Mouse (Mus musculus) ES-Bruce4 (cell line): Measurements from ENCODE around the gene Adam33. TPM values are rescaled to one million over a fixed set of nuclear protein-coding genes. Genes with fewer than 3 reads are reported as not detected.

Experiments
- H3K27ac ChIP-seq: 2 replicates; pipeline ENCODE4 v1.5.1; 2012; ENCODE audit warnings: low read length, inconsistent platforms; ENCODE audit not compliant: insufficient read depth
- H3K27me3 ChIP-seq: 2 replicates; pipeline ENCODE4 v1.6.1; 2012; ENCODE audit warnings: mild to moderate bottlenecking, low read length, inconsistent platforms; ENCODE audit not compliant: control insufficient read depth, poor library complexity, insufficient read depth, severe bottlenecking
- H3K36me3 ChIP-seq: 2 replicates; pipeline ENCODE4 v1.6.1; 2012; ENCODE audit warnings: inconsistent platforms, mild to moderate bottlenecking, low read length, moderate library complexity; ENCODE audit not compliant: control insufficient read depth, poor library complexity, insufficient read depth, severe bottlenecking
- H3K4me1 ChIP-seq: one replicate; pipeline ENCODE4 v1.8.1; 2011; ENCODE audit warnings: low read length; ENCODE audit not compliant: control insufficient read depth, insufficient read depth
- H3K4me3 ChIP-seq: 2 replicates; pipeline ENCODE4 v1.5.1; 2011; ENCODE audit warnings: low read depth, mild to moderate bottlenecking, low read length
- H3K9ac ChIP-seq: 2 replicates; pipeline ENCODE4 v1.6.1; 2012; ENCODE audit warnings: low read depth, mild to moderate bottlenecking, inconsistent platforms; ENCODE audit not compliant: poor library complexity, severe bottlenecking
- H3K9me3 ChIP-seq: replicated peaks from 2 replicates; pipeline ENCODE4 v1.6.1; 2012; ENCODE audit warnings: mild to moderate bottlenecking, low read length, inconsistent platforms; ENCODE audit not compliant: control insufficient read depth, poor library complexity, insufficient read depth, severe bottlenecking
- CTCF ChIP-seq: IDR thresholded peaks from one replicate; pipeline ENCODE4 v1.8.1; 2011; ENCODE audit warnings: low read depth, low read length
- EP300 ChIP-seq: IDR thresholded peaks from 2 replicates; pipeline ENCODE4 v1.6.1; 2011; ENCODE audit warnings: low read depth, low read length; ENCODE audit not compliant: insufficient read depth
- POLR2A ChIP-seq: IDR thresholded peaks from one replicate; pipeline ENCODE4 v1.8.1; 2011; ENCODE audit warnings: low read length; ENCODE audit not compliant: insufficient read depth
- polyA plus RNA-seq: library from polyadenylated mRNA; stranded (reverse); fragments of >200 nt; gene quantifications from 2 replicates; pipeline ENCODE4 v1.2.4, GENCODE M21; 2011; ENCODE audit warnings: low read depth; ENCODE audit not compliant: missing spikeins, insufficient read depth, insufficient read length

Gene Adam33
- polyA plus RNA-seq, 1 experiment = 0.37 TPM

DNA sequence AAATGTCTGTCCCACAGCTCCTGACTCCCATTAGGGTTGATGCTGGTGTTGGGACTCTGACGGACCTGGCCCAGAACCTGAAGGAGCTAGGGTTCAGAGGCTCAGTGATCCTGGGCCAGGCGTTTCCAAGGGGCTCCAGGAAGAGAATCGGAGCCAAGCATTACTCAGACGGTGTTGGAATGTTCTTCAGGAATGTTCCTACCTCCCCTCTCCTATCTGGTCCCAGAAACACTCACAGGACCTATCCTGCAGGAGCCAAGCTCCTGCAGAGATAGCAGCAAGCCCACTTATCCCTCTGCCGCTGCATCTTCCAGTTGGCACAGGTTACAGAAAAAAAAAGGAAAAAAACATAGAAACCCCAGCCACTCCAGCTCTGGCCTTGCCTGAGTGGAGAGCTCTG is 2.0 kb downstream of the Adam33 start:
- no peaks in the 10 kb centered on the region for H3K27me3 ChIP-seq

DNA sequence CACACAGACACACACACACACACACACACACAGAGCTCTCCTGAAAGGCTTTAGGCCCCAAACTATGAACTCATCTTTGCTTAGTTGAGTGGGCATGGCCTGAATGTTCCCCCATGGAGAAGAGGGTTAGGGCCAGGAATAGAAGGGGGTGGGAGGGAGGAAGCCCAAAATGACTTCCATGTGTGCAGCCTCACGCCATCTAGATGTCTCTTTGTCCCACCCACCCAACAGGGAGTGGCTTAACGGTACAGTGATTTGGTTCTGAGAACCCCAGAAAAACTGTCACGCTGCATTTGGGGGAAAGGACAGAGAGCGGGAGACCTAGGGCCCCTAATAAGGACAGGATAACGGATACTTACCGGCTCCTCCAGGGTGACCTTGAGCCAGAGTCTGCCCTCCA is 2.8 kb downstream of the Adam33 start:
- Histone ChIP-seq H3K27me3 (no peaks in the 10 kb centered on the region), H3K27ac (no peak overlapping the region), H3K9me3 (no peaks in the 10 kb centered on the region), H3K4me3 (no peak overlapping the region), H3K9ac (no peak overlapping the region), H3K36me3 (no peaks in the 10 kb centered on the region), H3K4me1 (no peaks in the 10 kb centered on the region)
- TF ChIP-seq CTCF (no peak), EP300 (no peak), POLR2A (no peak)

More for the DNA sequence above, 2.0 kb downstream of the Adam33 start:
- Histone ChIP-seq H3K9me3 (no peaks in the 10 kb centered on the region), H3K9ac (no peak overlapping the region), H3K27ac (no peak overlapping the region), H3K4me1 (no peaks in the 10 kb centered on the region), H3K4me3 (no peak overlapping the region), H3K36me3 (no peaks in the 10 kb centered on the region)
- TF ChIP-seq EP300 (no peak), POLR2A (no peak), CTCF (no peak)

DNA sequence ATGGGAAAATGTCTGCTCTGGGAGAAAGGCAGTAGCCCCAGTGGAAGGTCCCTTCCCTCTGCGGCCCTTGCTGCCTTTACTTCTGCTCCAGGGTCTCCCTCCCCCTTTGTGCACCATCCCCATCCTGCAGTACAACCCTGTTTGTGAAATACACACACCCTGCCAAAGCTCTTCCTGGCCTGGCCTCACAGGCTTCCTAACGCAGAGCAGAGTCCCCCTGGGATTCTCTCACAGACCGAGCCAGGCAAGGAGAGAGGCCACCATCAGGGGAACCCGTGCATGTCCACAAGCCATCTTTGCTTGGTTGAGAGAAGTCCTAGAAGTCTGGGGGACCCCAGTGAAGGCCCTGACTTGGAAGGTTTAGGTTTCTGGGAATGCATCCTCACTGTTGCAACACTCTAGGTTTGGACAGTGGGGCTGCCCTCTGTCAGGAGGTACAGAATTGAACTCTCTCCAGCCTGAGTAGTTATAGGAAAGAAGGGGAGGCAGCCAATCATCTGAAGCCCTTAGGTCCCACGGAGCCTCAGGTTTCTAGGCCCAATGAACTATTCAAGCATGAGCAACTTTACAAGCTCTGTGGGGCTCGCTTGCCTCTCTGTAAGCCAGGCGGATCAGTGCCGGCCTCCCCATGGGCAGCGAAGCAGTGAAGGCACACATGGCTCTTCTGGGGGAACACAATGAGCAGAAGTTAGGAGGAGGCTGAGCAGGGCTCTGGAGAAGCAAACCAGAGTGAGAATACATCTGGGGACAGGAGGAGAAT is 3.7 kb downstream of the Adam33 start:
- Histone ChIP-seq H3K36me3 (no peaks in the 10 kb centered on the region), H3K4me1 (no peaks in the 10 kb centered on the region), H3K9me3 (no peaks in the 10 kb centered on the region), H3K4me3 (no peak overlapping the region), H3K9ac (no peak overlapping the region), H3K27me3 (no peaks in the 10 kb centered on the region), H3K27ac (no peak overlapping the region)
- no peak for TF ChIP-seq POLR2A
- TF ChIP-seq EP300 = no peak
- TF ChIP-seq CTCF = no peak

DNA sequence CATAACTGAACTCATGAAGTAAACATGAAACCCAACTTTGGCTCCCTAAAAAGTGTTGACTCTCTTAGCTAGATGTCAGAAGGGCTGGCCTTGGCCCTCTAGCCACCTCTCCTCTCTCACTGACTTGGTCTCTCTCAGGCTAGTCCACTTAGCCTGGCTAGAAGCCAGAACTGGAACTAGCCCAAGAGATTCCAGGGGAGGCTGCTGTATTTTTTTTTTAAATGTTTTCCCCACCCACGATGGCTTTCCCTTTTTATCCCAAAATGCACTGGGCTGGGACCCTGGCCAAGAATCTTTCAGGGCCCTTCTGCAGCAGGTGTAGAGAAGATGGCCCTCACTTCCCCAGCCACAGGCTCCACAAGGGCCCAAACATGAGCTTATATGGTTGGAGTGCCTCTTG is 4.2 kb downstream of the Adam33 start:
- no peaks in the 10 kb centered on the region for H3K36me3 ChIP-seq

DNA sequence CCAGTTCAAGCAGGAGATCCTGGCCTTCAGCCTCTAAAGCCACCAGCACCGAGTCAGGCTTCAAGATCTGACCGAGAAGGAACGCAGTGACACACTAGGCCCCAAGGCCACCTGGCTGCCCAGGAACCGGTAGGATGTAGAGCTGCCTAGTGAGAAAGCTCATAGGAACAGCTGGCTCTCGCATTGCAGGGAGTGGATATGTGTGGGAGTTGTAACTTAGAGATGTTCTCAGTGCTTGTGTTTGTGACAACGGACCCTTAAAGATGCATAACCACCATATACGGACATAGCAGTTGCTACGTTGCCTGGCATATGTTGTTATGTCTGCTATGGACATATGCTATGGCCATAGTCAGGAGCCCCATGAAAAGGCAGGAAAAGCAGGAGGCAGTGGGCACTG is 4.9 kb downstream of the Adam33 start:
- Histone ChIP-seq H3K36me3 (no peaks in the 10 kb centered on the region), H3K27me3 (peaks cover under 1% of the 10 kb centered on the region; the same call in 1 of the 2 replicates), H3K4me1 (no peaks in the 10 kb centered on the region), H3K9me3 (no peaks in the 10 kb centered on the region), H3K4me3 (no peak overlapping the region), H3K9ac (no peak overlapping the region), H3K27ac (no peak overlapping the region)
- no peak for TF ChIP-seq EP300

More for the DNA sequence above, 4.2 kb downstream of the Adam33 start:
- no peak overlapping the region for H3K27ac ChIP-seq
- no peak overlapping the region for H3K9ac ChIP-seq
- no peaks in the 10 kb centered on the region for H3K9me3 ChIP-seq
- TF ChIP-seq EP300 = no peak
- no peak for TF ChIP-seq POLR2A
- no peak for TF ChIP-seq CTCF
- no peaks in the 10 kb centered on the region for H3K27me3 ChIP-seq
- no peaks in the 10 kb centered on the region for H3K4me1 ChIP-seq
- no peak overlapping the region for H3K4me3 ChIP-seq

DNA sequence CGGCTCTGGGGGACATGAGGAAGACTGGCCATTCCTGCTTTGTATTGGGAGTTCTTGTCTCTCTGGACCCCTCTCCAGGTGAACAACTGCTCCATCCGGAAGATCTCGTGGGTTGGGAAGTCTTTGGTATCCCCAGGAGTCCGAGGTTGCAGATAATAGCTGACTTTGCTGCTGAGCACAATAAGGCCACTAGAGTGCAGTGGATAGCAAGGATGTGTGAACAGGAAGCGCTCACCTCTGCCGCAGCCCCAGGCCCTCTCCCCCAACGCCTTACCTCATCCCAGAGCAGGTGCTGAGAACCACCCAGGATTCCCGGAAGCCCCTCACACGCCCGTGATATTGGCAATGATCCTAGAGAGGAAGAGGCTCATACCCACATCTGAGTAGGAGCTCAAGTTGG is 7.4 kb downstream of the Adam33 start:
- Histone ChIP-seq H3K4me3 (peak overlapping the region; percentile 49), H3K4me1 (no peaks in the 10 kb centered on the region), H3K36me3 (no peaks in the 10 kb centered on the region), H3K9ac (0 out of 2 replicates have a peak overlapping the region, but pooled peaks have one; percentile 13), H3K27me3 (peaks cover 3% of the 10 kb centered on the region; the same call in 1 of the 2 replicates), H3K27ac (no peak overlapping the region), H3K9me3 (no peaks in the 10 kb centered on the region)
- TF ChIP-seq CTCF = peak; percentile 65
- TF ChIP-seq POLR2A = no peak
- TF ChIP-seq EP300 = peak; percentile 64; the same call in 1 of the 2 replicates
